ENCODE assay signal across 40 mouse cellular contexts in genomic region chr15:78862280-78862679, GRCm38 (mm10). TPM values are rescaled to one million over a fixed set of nuclear protein-coding genes. Genes with fewer than 3 reads are reported as not detected.
"Had no signal": no experiment of that assay in that cellular context is flagged by ENCODE, and none has a peak within 500 bp of the region (broad histone marks: within the 10 kb centered on the region; RNA-seq: fewer than 3 reads in every experiment).

No protein-coding gene starts in this region.

- H3K36me3 ChIP-seq: heart, embryonic 10.5 days; heart, embryonic 12.5 days; hindbrain, embryonic 13.5 days; hindbrain, embryonic 15.5 days; kidney, embryonic 15.5 days; limb, embryonic 13.5 days; limb, embryonic 15.5 days; liver, embryonic 12.5 days had no signal

- ATAC-seq: hindbrain, postnatal 0 days; intestine, embryonic 16.5 days; liver, embryonic 12.5 days had no signal

- H3K27ac ChIP-seq: hindbrain, embryonic 13.5 days; hindbrain, embryonic 15.5 days; hindbrain, postnatal 0 days; kidney, postnatal 0 days; limb, embryonic 13.5 days; limb, embryonic 15.5 days; liver, embryonic 12.5 days had no signal

- DNase-seq: gastrocnemius, postnatal 14 days; gastrocnemius, postnatal 36 days; heart, adult 18-20 months; heart, postnatal 14 days; heart, postnatal 36 days; kidney, adult 11 months; kidney, adult 2 months; kidney, adult 9 months; kidney, postnatal 14 days; kidney, postnatal 36 days; layer of hippocampus, adult 9-11 months; layer of hippocampus, postnatal 36 days; left cerebral cortex, postnatal 4 days had no signal

- H3K4me3 ChIP-seq: heart, embryonic 10.5 days; heart, embryonic 12.5 days; hindbrain, embryonic 13.5 days; hindbrain, embryonic 15.5 days; kidney, embryonic 15.5 days; limb, embryonic 13.5 days; limb, embryonic 15.5 days; liver, embryonic 12.5 days had no signal

- H3K27me3 ChIP-seq: heart, embryonic 12.5 days; hindbrain, embryonic 13.5 days; hindbrain, embryonic 15.5 days; kidney, embryonic 15.5 days; limb, embryonic 13.5 days; limb, embryonic 15.5 days had no signal

- H3K4me1 ChIP-seq: hindbrain, embryonic 13.5 days; hindbrain, embryonic 15.5 days had no signal

RNA-seq across cellular contexts. Expression of gene Lgals2, which starts 7.0 kb away (rescaled TPM):
- total RNA-seq: gastrocnemius, adult 18-20 months; gastrocnemius, adult 8-10 months; gastrocnemius, postnatal 14 days; gastrocnemius, postnatal 36 days; heart, adult 18-20 months; hematopoietic stem cell, adult 5-6 weeks; hindbrain, postnatal 0 days; layer of hippocampus, adult 18-20 months; layer of hippocampus, adult 8-10 months; layer of hippocampus, postnatal 14 days; layer of hippocampus, postnatal 36 days; left cerebral cortex, adult 18-20 months; left cerebral cortex, adult 8-10 months; left cerebral cortex, postnatal 10 days; left cerebral cortex, postnatal 25 days; left cerebral cortex, postnatal 4 days had no signal
- polyA plus RNA-seq: heart, embryonic 14.5 days; hindbrain, embryonic 11.5 days; hindbrain, embryonic 13.5 days; hindbrain, embryonic 15.5 days; hindbrain, postnatal 0 days; limb, embryonic 11.5 days had no signal

RNA-seq across cellular contexts. Expression of gene Cdc42ep1, which starts 19.9 kb away (rescaled TPM):
- total RNA-seq: hematopoietic stem cell, adult 5-6 weeks had no signal

RNA-seq across cellular contexts. Expression of gene Gm49510, which starts 37.2 kb away (rescaled TPM):
- total RNA-seq: gastrocnemius, adult 18-20 months; gastrocnemius, adult 8-10 months; gastrocnemius, postnatal 14 days; gastrocnemius, postnatal 36 days; heart, adult 8-10 months; heart, postnatal 14 days; heart, postnatal 36 days; hematopoietic stem cell, adult 5-6 weeks; hindbrain, postnatal 0 days; left cerebral cortex, postnatal 10 days; left cerebral cortex, postnatal 4 days; liver, adult 2 months had no signal
- polyA plus RNA-seq: gonadal fat pad, adult 2 months; heart, embryonic 14.5 days; hindbrain, embryonic 13.5 days; hindbrain, embryonic 15.5 days; hindbrain, postnatal 0 days; kidney, adult 2 months; liver, adult 2 months had no signal
